Mouse (Mus musculus) lung, adult 2 months (tissue): ENCODE measurements around the gene Tk1.

Experiments used
- CTCF ChIP-seq: fragments of 200-500 bp; IDR thresholded peaks from 2 replicates; pipeline ENCODE4 v1.5.1; 2011; ENCODE audit warnings: mild to moderate bottlenecking, low read length, control low read depth; ENCODE audit not compliant: insufficient read depth
- POLR2A ChIP-seq: fragments of 200-500 bp; IDR thresholded peaks from 2 replicates; pipeline ENCODE4 v1.6.1; 2011; ENCODE audit warnings: low read depth, mild to moderate bottlenecking, control low read depth, low read length, borderline replicate concordance; ENCODE audit errors: extremely low read depth

GRCm38 (mm10) chr11:117826164-117826563, 272 bp upstream of the Tk1 start:
- no peak for TF ChIP-seq POLR2A
- no peak for TF ChIP-seq CTCF
